Mouse (Mus musculus) cortical plate, adult 2 months (tissue): Measurements from ENCODE around the gene Mthfs.
"Not testable (repeated sequence)": the region's sequence is repeated elsewhere in the genome, so short reads cannot be mapped to it uniquely, and the experiment has no call there.

Source experiments
- CTCF ChIP-seq: fragments of 200-500 bp; IDR thresholded peaks from 2 replicates; pipeline ENCODE4 v1.5.1; 2011; ENCODE audit warnings: mild to moderate bottlenecking, control low read depth, low read length; ENCODE audit not compliant: insufficient read depth; ENCODE audit errors: extremely low read depth
- POLR2A ChIP-seq: fragments of 200-500 bp; IDR thresholded peaks from 2 replicates; pipeline ENCODE4 v1.6.1; 2011; ENCODE audit warnings: mild to moderate bottlenecking, low read length, control low read depth; ENCODE audit not compliant: insufficient read depth; ENCODE audit errors: extremely low read depth

- not testable (repeated sequence) for TF ChIP-seq POLR2A, CTCF
Observed at GRCm38 (mm10) chr9:89172539-89172938, 37.9 kb upstream of the Mthfs start.
